Mouse (Mus musculus) stomach, postnatal 0 days (tissue): ENCODE results near the gene AF366264.

Source experiments
- CTCF ChIP-seq: IDR thresholded peaks from 2 replicates; pipeline ENCODE4 v1.5.1; 2016; ENCODE audit warnings: antibody characterized with exemption, low read depth, mild to moderate bottlenecking, moderate library complexity
- EP300 ChIP-seq: optimal IDR thresholded peaks from 2 replicates; pipeline ENCODE3; 2016; ENCODE audit warnings: antibody characterized with exemption

DNA sequence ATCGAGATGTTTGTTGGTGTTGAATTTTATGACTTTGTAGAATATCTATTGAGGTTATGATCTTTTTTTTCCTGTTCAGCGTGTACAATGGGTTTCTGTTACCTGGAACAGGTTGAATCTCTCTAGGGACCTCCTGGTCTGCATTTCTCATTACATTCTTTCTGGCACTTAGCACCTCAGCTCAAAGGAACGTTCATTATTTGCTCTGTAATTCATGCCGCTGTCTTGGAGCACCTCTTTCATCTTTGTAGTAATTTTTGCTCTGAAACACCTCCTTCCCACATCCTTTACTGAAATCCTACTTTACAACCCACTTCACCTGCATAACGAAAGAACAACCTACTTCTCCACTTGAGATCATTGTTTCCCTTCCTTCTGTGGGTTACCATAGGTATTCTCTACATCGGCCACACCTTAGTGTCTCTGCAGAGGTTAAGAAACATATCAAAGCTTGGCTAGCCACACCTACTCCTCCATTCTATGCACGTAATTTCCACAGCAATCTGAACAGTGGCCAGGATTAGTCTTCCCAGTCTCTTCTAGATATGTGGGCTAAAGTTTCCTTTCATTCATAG is 9.5 kb downstream of the AF366264 start:
- TF ChIP-seq CTCF = no peak
- TF ChIP-seq EP300 = no peak
